Mouse (Mus musculus): ENCODE measurements around the gene Slc12a3. TPM values are rescaled to one million over a fixed set of nuclear protein-coding genes. Genes with fewer than 3 reads are reported as not detected.

Gene Slc12a3
- total and polyA plus RNA-seq, 3 experiments = 0.17 TPM; not detected in 2

GRCm38 (mm10) chr8:94415218-94415617 is 86.2 kb downstream of the Slc12a3 start:
- TF ChIP-seq USF1 (IDR thresholded peaks at IDR 0.05; ENCODE audit: low read depth, low read length) (peak; percentile 41; the same call in 1 of the 2 replicates), GABPA (IDR thresholded peaks at IDR 0.05; ENCODE audit: insufficient replicate concordance, low read depth, low read length) (no peak), USF2 (conservative IDR thresholded peaks at IDR 0.05; ENCODE audit: low read depth, low read length) (0 out of 2 replicates have a peak, but pooled peaks have one; percentile 5)
- H3K79me2 ChIP-seq (replicated peaks; ENCODE audit: control insufficient read depth, extremely low read depth, insufficient read depth, poor library complexity, severe bottlenecking) = no peaks in the 10 kb centered on the region
- in situ Hi-C loops (cut with MboI; ENCODE audit: low pct_ligation_motif_present, low pct_unique_long_range_greater_than_20kb, low sequenced_read_pairs) = no loop called here
- H3K9ac ChIP-seq (ENCODE audit: insufficient read depth, low read depth) = no peak overlapping the region
- H3K27me3 ChIP-seq (replicated peaks) = no peaks in the 10 kb centered on the region
- no peak for DNase-seq (ENCODE audit: extremely low read depth)
- no peak overlapping the region for H3K4me2 ChIP-seq (ENCODE audit: insufficient read depth, low read depth, poor library complexity, severe bottlenecking)
- peaks cover 12 to 23% of the 10 kb centered on the region in 2 experiments; a peak in 3 of 4 replicates for H3K4me1 ChIP-seq (ENCODE audit: control insufficient read depth in 1 of 2, insufficient read depth in 2 of 2)
- H3K9me3 ChIP-seq (replicated peaks; ENCODE audit: low read length) = no peaks in the 10 kb centered on the region
- H3K4me3 ChIP-seq (replicated peaks in 1 of 3; ENCODE audit: low read depth in 2 of 3, low read length in 2 of 3, poor library complexity in 1 of 3) = no peak overlapping the region
- H3K27ac ChIP-seq (ENCODE audit: insufficient read depth, low read depth) = no peak overlapping the region
- dilution Hi-C loops (cut with MboI; ENCODE audit: extremely low pct_ligation_motif_present, extremely low pct_unique_long_range_greater_than_20kb, low sequenced_read_pairs) = no loop called here
- no peaks in the 10 kb centered on the region for H3K36me3 ChIP-seq (replicated peaks in 1 of 2; ENCODE audit: control insufficient read depth in 1 of 2, insufficient read depth in 1 of 2, low read length in 1 of 2)

Other genes with a start within 250 kb of the Slc12a3 start
- 7.3 and 10.0 TPM in 2 replicates for gene Bbs2, start 230.3 kb upstream of the Slc12a3 start, total RNA-seq (2012; rRNA removed)
- gene Bbs2, start 230.3 kb upstream of the Slc12a3 start, total RNA-seq (2014; rRNA removed) = 10.4 and 13.0 TPM in 2 replicates
- gene Bbs2, start 230.3 kb upstream of the Slc12a3 start, polyA plus RNA-seq (2012; ENCODE audit: insufficient read length, low read depth) = 12.0 and 13.1 TPM in 2 replicates
- gene Mt4, start 192.0 kb upstream of the Slc12a3 start, total RNA-seq (2012; rRNA removed) = not detected in 2 replicates
- gene Mt4, start 192.0 kb upstream of the Slc12a3 start, total RNA-seq (2014; rRNA removed) = not detected in 2 replicates
- gene Mt4, start 192.0 kb upstream of the Slc12a3 start, polyA plus RNA-seq (2012; ENCODE audit: insufficient read length, low read depth) = not detected in 2 replicates
- gene Mt3, start 176.6 kb upstream of the Slc12a3 start, total RNA-seq (2012; rRNA removed) = 20.0 and 20.6 TPM in 2 replicates
- not detected in 2 replicates for gene Mt3, start 176.6 kb upstream of the Slc12a3 start, total RNA-seq (2014; rRNA removed)
- 1.9 and 2.5 TPM in 2 replicates for gene Mt3, start 176.6 kb upstream of the Slc12a3 start, polyA plus RNA-seq (2012; ENCODE audit: insufficient read length, low read depth)
- 109 and 212 TPM in 2 replicates for gene Mt2, start 156.5 kb upstream of the Slc12a3 start, total RNA-seq (2012; rRNA removed)
- 4.1 and 4.3 TPM in 2 replicates for gene Mt2, start 156.5 kb upstream of the Slc12a3 start, total RNA-seq (2014; rRNA removed)
- 49.4 and 54.4 TPM in 2 replicates for gene Mt2, start 156.5 kb upstream of the Slc12a3 start, polyA plus RNA-seq (2012; ENCODE audit: insufficient read length, low read depth)
- 174 and 239 TPM in 2 replicates for gene Mt1, start 150.1 kb upstream of the Slc12a3 start, total RNA-seq (2012; rRNA removed)
- gene Mt1, start 150.1 kb upstream of the Slc12a3 start, total RNA-seq (2014; rRNA removed) = 13.6 and 19.9 TPM in 2 replicates
- 57.4 and 62.7 TPM in 2 replicates for gene Mt1, start 150.1 kb upstream of the Slc12a3 start, polyA plus RNA-seq (2012; ENCODE audit: insufficient read length, low read depth)
- 46.0 and 65.9 TPM in 2 replicates for gene Nup93, start 114.6 kb upstream of the Slc12a3 start, total RNA-seq (2012; rRNA removed)
- 86.2 and 88.3 TPM in 2 replicates for gene Nup93, start 114.6 kb upstream of the Slc12a3 start, total RNA-seq (2014; rRNA removed)
- 99.6 and 102 TPM in 2 replicates for gene Nup93, start 114.6 kb upstream of the Slc12a3 start, polyA plus RNA-seq (2012; ENCODE audit: insufficient read length, low read depth)
- 172 and 206 TPM in 2 replicates for gene Herpud1, start 57.2 kb downstream of the Slc12a3 start, total RNA-seq (2012; rRNA removed)
- gene Herpud1, start 57.2 kb downstream of the Slc12a3 start, total RNA-seq (2014; rRNA removed) = 243 and 257 TPM in 2 replicates
- 116 and 124 TPM in 2 replicates for gene Herpud1, start 57.2 kb downstream of the Slc12a3 start, polyA plus RNA-seq (2012; ENCODE audit: insufficient read length, low read depth)
- gene Nlrc5, start 105.2 kb downstream of the Slc12a3 start, total RNA-seq (2012; rRNA removed) = 58.6 and 73.0 TPM in 2 replicates
- 58.1 and 60.2 TPM in 2 replicates for gene Nlrc5, start 105.2 kb downstream of the Slc12a3 start, total RNA-seq (2014; rRNA removed)
- 72.5 and 75.2 TPM in 2 replicates for gene Nlrc5, start 105.2 kb downstream of the Slc12a3 start, polyA plus RNA-seq (2012; ENCODE audit: insufficient read length, low read depth)
- 70.6 and 118 TPM in 2 replicates for gene Cpne2, start 203.8 kb downstream of the Slc12a3 start, total RNA-seq (2012; rRNA removed)
- 10.3 and 12.7 TPM in 2 replicates for gene Cpne2, start 203.8 kb downstream of the Slc12a3 start, total RNA-seq (2014; rRNA removed)
- gene Cpne2, start 203.8 kb downstream of the Slc12a3 start, polyA plus RNA-seq (2012; ENCODE audit: insufficient read length, low read depth) = 26.7 and 29.3 TPM in 2 replicates

All from CH12.LX (cell line).